Mouse (Mus musculus): ENCODE results near the gene Paxbp1. TPM values are rescaled to one million over a fixed set of nuclear protein-coding genes. Genes with fewer than 3 reads are reported as not detected.

The Paxbp1 gene
- total RNA-seq, 1 experiment: 57.9 TPM

- H3K4me1 ChIP-seq (ENCODE audit: control insufficient read depth in 2 of 2, insufficient read depth in 2 of 2, low read length in 2 of 2, poor library complexity in 1 of 2): peaks cover 2 to 8% of the 10 kb centered on the region in 2 experiments; a peak in 2 of 4 replicates
- no peaks in the 10 kb centered on the region; the same call in 1 of the 2 replicates for H3K9me3 ChIP-seq (ENCODE audit: control insufficient read depth, insufficient read depth, low read depth, low read length)
- no peak overlapping the region for H3K9ac ChIP-seq (ENCODE audit: insufficient read depth, low read depth, low read length, poor library complexity, severe bottlenecking)
- in situ Hi-C loops (cut with MboI; ENCODE audit: low sequenced_read_pairs in 2 of 2, unreplicated experiment in 2 of 2): no loop called here
- DNase-seq (ENCODE audit: low read depth, low spot score): no peak
- TF ChIP-seq ZC3H11A (IDR thresholded peaks at IDR 0.05; ENCODE audit: borderline replicate concordance, low read depth, low read length) (no peak), CHD2 (IDR thresholded peaks at IDR 0.05; ENCODE audit: low read depth, low read length) (no peak), MAFK (IDR thresholded peaks at IDR 0.05; ENCODE audit: insufficient read depth, low read depth, low read length) (no peak), HCFC1 (IDR thresholded peaks at IDR 0.05; ENCODE audit: borderline replicate concordance, insufficient read depth, low read length) (no peak), ZNF384 (IDR thresholded peaks at IDR 0.05; ENCODE audit: low read depth, low read length) (no peak)
- H3K27ac ChIP-seq (ENCODE audit: insufficient read depth, low read depth, low read length, poor library complexity, severe bottlenecking): no peak overlapping the region
- peaks cover 28% of the 10 kb centered on the region for H3K36me3 ChIP-seq (ENCODE audit: control insufficient read depth, insufficient read depth, low read length, poor library complexity, severe bottlenecking)
- H3K4me3 ChIP-seq (ENCODE audit: insufficient read depth in 1 of 2, low read depth in 1 of 2, low read length in 2 of 2, poor library complexity in 1 of 2, severe bottlenecking in 1 of 2): no peak overlapping the region
Observed at GRCm38 (mm10) chr16:91020842-91021483, 23.4 kb downstream of the Paxbp1 start.

GRCm38 (mm10) chr16:91019476-91019875, 24.9 kb downstream of the Paxbp1 start:
- in situ Hi-C loops (cut with MboI; ENCODE audit: low sequenced_read_pairs in 2 of 2, unreplicated experiment in 2 of 2): no loop called here
- peak overlapping the region; percentile 25; the same call in 1 of the 2 replicates for H3K27ac ChIP-seq (ENCODE audit: insufficient read depth, low read depth, low read length, poor library complexity, severe bottlenecking)
- H3K9ac ChIP-seq (ENCODE audit: insufficient read depth, low read depth, low read length, poor library complexity, severe bottlenecking): no peak overlapping the region
- H3K36me3 ChIP-seq (ENCODE audit: control insufficient read depth, insufficient read depth, low read length, poor library complexity, severe bottlenecking): peaks cover 24% of the 10 kb centered on the region
- no peak for TF ChIP-seq CHD2 (IDR thresholded peaks at IDR 0.05; ENCODE audit: low read depth, low read length)
- TF ChIP-seq HCFC1 (IDR thresholded peaks at IDR 0.05; ENCODE audit: borderline replicate concordance, insufficient read depth, low read length): no peak
- no peak for TF ChIP-seq MAFK (IDR thresholded peaks at IDR 0.05; ENCODE audit: insufficient read depth, low read depth, low read length)
- no peak for TF ChIP-seq ZC3H11A (IDR thresholded peaks at IDR 0.05; ENCODE audit: borderline replicate concordance, low read depth, low read length)
- no peak overlapping the region for H3K4me3 ChIP-seq (ENCODE audit: insufficient read depth in 1 of 2, low read depth in 1 of 2, low read length in 2 of 2, poor library complexity in 1 of 2, severe bottlenecking in 1 of 2)
- H3K4me1 ChIP-seq (ENCODE audit: control insufficient read depth in 2 of 2, insufficient read depth in 2 of 2, low read length in 2 of 2, poor library complexity in 1 of 2): peaks cover 2 to 8% of the 10 kb centered on the region in 2 experiments; a peak in 2 of 4 replicates
- no peak for DNase-seq (ENCODE audit: low read depth, low spot score)
- no peaks in the 10 kb centered on the region; the same call in 1 of the 2 replicates for H3K9me3 ChIP-seq (ENCODE audit: control insufficient read depth, insufficient read depth, low read depth, low read length)

- in situ Hi-C loops (cut with MboI; ENCODE audit: low sequenced_read_pairs in 2 of 2, unreplicated experiment in 2 of 2): no loop called here
- Histone ChIP-seq H3K27ac (ENCODE audit: insufficient read depth, low read depth, low read length, poor library complexity, severe bottlenecking) (no peak overlapping the region), H3K9me3 (ENCODE audit: control insufficient read depth, insufficient read depth, low read depth, low read length) (no peaks in the 10 kb centered on the region), H3K36me3 (ENCODE audit: control insufficient read depth, insufficient read depth, low read length, poor library complexity, severe bottlenecking) (peaks cover 16% of the 10 kb centered on the region), H3K4me3 (ENCODE audit: insufficient read depth in 1 of 2, low read depth in 1 of 2, low read length in 2 of 2, poor library complexity in 1 of 2, severe bottlenecking in 1 of 2) (no peak overlapping the region), H3K9ac (ENCODE audit: insufficient read depth, low read depth, low read length, poor library complexity, severe bottlenecking) (no peak overlapping the region), H3K4me1 (ENCODE audit: control insufficient read depth in 2 of 2, insufficient read depth in 2 of 2, low read length in 2 of 2, poor library complexity in 1 of 2) (peaks cover 0 to 8% of the 10 kb centered on the region in 2 experiments; a peak in 1 of 4 replicates)
- TF ChIP-seq CHD2 (IDR thresholded peaks at IDR 0.05; ENCODE audit: low read depth, low read length) (no peak), MAFK (IDR thresholded peaks at IDR 0.05; ENCODE audit: insufficient read depth, low read depth, low read length) (no peak)
- no peak for DNase-seq (ENCODE audit: low read depth, low spot score)
Observed at GRCm38 (mm10) chr16:91015761-91016160, 28.6 kb downstream of the Paxbp1 start.

GRCm38 (mm10) chr16:91011847-91012246, 32.5 kb downstream of the Paxbp1 start:
- no peak for TF ChIP-seq CHD2 (IDR thresholded peaks at IDR 0.05; ENCODE audit: low read depth, low read length)
- no peak for TF ChIP-seq HCFC1 (IDR thresholded peaks at IDR 0.05; ENCODE audit: borderline replicate concordance, insufficient read depth, low read length)
- no peak for TF ChIP-seq ZC3H11A (IDR thresholded peaks at IDR 0.05; ENCODE audit: borderline replicate concordance, low read depth, low read length)
- TF ChIP-seq ZNF384 (IDR thresholded peaks at IDR 0.05; ENCODE audit: low read depth, low read length): no peak
- TF ChIP-seq MAFK (IDR thresholded peaks at IDR 0.05; ENCODE audit: insufficient read depth, low read depth, low read length): no peak
- no peak overlapping the region for H3K27ac ChIP-seq (ENCODE audit: insufficient read depth, low read depth, low read length, poor library complexity, severe bottlenecking)
- H3K36me3 ChIP-seq (ENCODE audit: control insufficient read depth, insufficient read depth, low read length, poor library complexity, severe bottlenecking): peaks cover 8% of the 10 kb centered on the region
- no peak overlapping the region for H3K9ac ChIP-seq (ENCODE audit: insufficient read depth, low read depth, low read length, poor library complexity, severe bottlenecking)
- in situ Hi-C loops (cut with MboI; ENCODE audit: low sequenced_read_pairs in 2 of 2, unreplicated experiment in 2 of 2): no loop called here
- DNase-seq (ENCODE audit: low read depth, low spot score): no peak
- no peaks in the 10 kb centered on the region for H3K9me3 ChIP-seq (ENCODE audit: control insufficient read depth, insufficient read depth, low read depth, low read length)
- no peaks in the 10 kb centered on the region for H3K4me1 ChIP-seq (ENCODE audit: control insufficient read depth in 2 of 2, insufficient read depth in 2 of 2, low read length in 2 of 2, poor library complexity in 1 of 2)
- peak overlapping the region in 1 of 2 experiments; percentile 91; a peak in 1 of 4 replicates for H3K4me3 ChIP-seq (ENCODE audit: insufficient read depth in 1 of 2, low read depth in 1 of 2, low read length in 2 of 2, poor library complexity in 1 of 2, severe bottlenecking in 1 of 2)
